Mouse (Mus musculus): ENCODE measurements around the gene Cetn4.
A peak's percentile ranks its signal among the peaks of the same experiment; 100 is the strongest.

The Cetn4 gene

GRCm38 (mm10) chr3:37299470-37299869 lies 13.0 kb downstream of the Cetn4 start:
- DNase-seq, result no peak

- no peak for DNase-seq
Measured at GRCm38 (mm10) chr3:37292654-37293053, 19.9 kb downstream of the Cetn4 start.

GRCm38 (mm10) chr3:37291929-37292328 lies 20.6 kb downstream of the Cetn4 start:
- no peak for DNase-seq

- DNase-seq, result no peak
Measured at GRCm38 (mm10) chr3:37290881-37291541, 21.5 kb downstream of the Cetn4 start.

- DNase-seq, result no peak
Measured at GRCm38 (mm10) chr3:37289237-37289636, 23.3 kb downstream of the Cetn4 start.

GRCm38 (mm10) chr3:37283234-37283633 lies 29.3 kb downstream of the Cetn4 start:
- DNase-seq, result no peak

- no peak for DNase-seq
Measured at GRCm38 (mm10) chr3:37282299-37282922, 30.1 kb downstream of the Cetn4 start.

GRCm38 (mm10) chr3:37280871-37281270 lies 31.6 kb downstream of the Cetn4 start:
- no peak for DNase-seq

- DNase-seq, result no peak
Measured at GRCm38 (mm10) chr3:37280221-37280620, 32.3 kb downstream of the Cetn4 start.

GRCm38 (mm10) chr3:37274661-37275060 lies 37.8 kb downstream of the Cetn4 start:
- no peak for DNase-seq

GRCm38 (mm10) chr3:37273092-37273491 lies 39.4 kb downstream of the Cetn4 start:
- DNase-seq, result no peak

GRCm38 (mm10) chr3:37271209-37271608 lies 41.3 kb downstream of the Cetn4 start:
- DNase-seq, result peak; percentile 32 to 37

GRCm38 (mm10) chr3:37269926-37270325 lies 42.6 kb downstream of the Cetn4 start:
- DNase-seq, result no peak

GRCm38 (mm10) chr3:37268338-37268737 lies 44.2 kb downstream of the Cetn4 start:
- DNase-seq, result no peak

- no peak for DNase-seq
Measured at GRCm38 (mm10) chr3:37259331-37259999, 53.0 kb downstream of the Cetn4 start.

GRCm38 (mm10) chr3:37257776-37258175 lies 54.7 kb downstream of the Cetn4 start:
- no peak for DNase-seq

Data from cerebellum, adult 18-20 months (tissue).